Mouse (Mus musculus) cortical plate, adult 2 months (tissue): ENCODE measurements around the gene Rtl6. TPM values are rescaled to one million over a fixed set of nuclear protein-coding genes. Genes with fewer than 3 reads are reported as not detected.

Experiments used
- H3K27ac ChIP-seq: fragments of 200-500 bp; 2 replicates; pipeline ENCODE4 v1.5.1; 2012; ENCODE audit warnings: low read length, control low read depth, inconsistent platforms; ENCODE audit not compliant: insufficient read depth
- H3K4me1 ChIP-seq: fragments of 200-500 bp; 2 replicates; pipeline ENCODE4 v1.6.1; 2011; ENCODE audit warnings: low read length; ENCODE audit not compliant: control insufficient read depth, insufficient read depth
- H3K4me3 ChIP-seq: fragments of 200-500 bp; 2 replicates; pipeline ENCODE4 v1.5.1; 2011; ENCODE audit warnings: mild to moderate bottlenecking, low read length, control low read depth; ENCODE audit not compliant: insufficient read depth
- CTCF ChIP-seq: fragments of 200-500 bp; IDR thresholded peaks from 2 replicates; pipeline ENCODE4 v1.5.1; 2011; ENCODE audit warnings: mild to moderate bottlenecking, control low read depth, low read length; ENCODE audit not compliant: insufficient read depth; ENCODE audit errors: extremely low read depth
- POLR2A ChIP-seq: fragments of 200-500 bp; IDR thresholded peaks from 2 replicates; pipeline ENCODE4 v1.6.1; 2011; ENCODE audit warnings: mild to moderate bottlenecking, low read length, control low read depth; ENCODE audit not compliant: insufficient read depth; ENCODE audit errors: extremely low read depth
- polyA plus RNA-seq: library from polyadenylated mRNA; depleted of rRNA; stranded (reverse); fragments of >200 nt; gene quantifications from 2 replicates; pipeline ENCODE4 v1.2.3, GENCODE M21; 2012; rRNA removed

Gene Rtl6
- 34.6 and 36.9 TPM in 2 replicates for polyA plus RNA-seq

DNA sequence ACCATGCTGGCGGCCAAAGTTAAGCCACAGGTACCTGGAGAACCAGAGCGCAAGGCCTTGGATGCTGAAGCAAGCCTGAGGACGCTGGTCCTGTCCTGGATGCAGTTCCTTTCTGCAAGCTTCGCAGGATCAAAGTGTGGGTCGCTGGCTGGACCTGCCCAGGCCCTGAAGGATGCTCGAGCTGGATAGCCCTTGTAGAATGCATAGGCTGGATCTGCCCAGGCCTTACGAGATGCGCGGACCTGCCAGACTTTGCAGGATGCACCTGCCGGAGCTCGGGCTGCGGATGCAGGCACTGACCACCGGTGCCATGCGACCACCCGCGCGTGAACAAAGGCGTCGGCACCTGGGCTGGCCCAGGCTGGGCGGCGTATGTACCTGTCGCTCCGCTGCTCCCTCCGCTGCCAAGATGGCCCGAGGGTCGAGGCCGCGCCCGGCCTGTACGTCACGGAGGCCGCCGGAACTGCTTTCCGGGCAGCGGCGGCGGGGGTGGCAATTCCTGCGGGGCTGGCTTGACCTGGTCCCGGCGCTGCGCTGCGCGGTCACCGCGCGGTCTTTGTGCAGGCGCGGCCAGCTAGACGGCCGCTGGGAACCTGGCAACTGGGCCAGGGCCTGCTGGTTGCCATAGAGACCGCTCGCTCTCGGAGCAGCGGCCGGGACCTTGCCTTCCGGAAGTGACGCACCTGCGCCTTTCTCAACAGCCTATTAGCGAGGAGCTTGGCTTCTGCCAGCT is at the start of gene Rtl6:
Gene Rtl6 (minus strand): TSS at position 635 of the 733 bp plus-strand sequence.
- peak within 1 kb of the TSS; percentile 55 for H3K4me3 ChIP-seq
- H3K4me1 ChIP-seq = no peaks in the 10 kb centered on the region
- no peak for TF ChIP-seq CTCF
- TF ChIP-seq POLR2A = peak; percentile 39; the same call in 1 of the 2 replicates
- peak within 1 kb of the TSS; percentile 86 for H3K27ac ChIP-seq

DNA sequence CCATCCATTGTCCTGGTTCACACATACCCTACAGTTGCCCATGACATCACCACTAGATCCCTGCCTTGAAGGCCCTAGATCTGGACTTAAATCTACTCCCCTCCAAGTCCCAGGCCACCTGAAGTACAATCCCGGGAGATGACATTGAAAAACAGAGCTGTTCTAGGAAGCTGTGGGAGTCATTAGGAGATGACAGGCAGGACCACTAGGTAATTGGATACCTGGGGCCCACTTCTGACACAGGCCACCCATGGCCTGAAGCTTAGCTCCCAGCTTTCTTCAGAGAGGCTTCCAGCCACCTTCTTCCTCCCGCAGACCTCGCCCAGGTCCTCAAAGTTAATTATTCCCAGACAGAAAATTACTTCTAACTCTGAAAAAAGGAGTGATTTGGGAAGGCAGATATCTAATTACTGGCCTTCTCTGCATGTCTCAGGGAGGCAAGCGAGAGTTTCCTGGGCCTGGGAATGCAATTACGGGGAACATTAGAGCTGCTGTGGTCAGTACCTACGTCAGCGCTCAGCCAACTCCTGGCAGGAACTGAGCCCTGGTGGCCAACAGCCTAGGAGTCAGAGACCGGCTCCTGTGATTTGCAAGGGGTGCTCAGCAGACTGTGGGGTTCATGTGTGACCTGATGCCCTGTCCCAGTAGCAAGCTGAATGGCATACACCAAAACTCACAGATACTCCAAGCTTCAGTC is 45.8 kb upstream of the Rtl6 start:
- TF ChIP-seq POLR2A (no peak), CTCF (no peak)
- H3K27ac ChIP-seq = no peak overlapping the region
- H3K4me1 ChIP-seq = no peaks in the 10 kb centered on the region
- H3K4me3 ChIP-seq = no peak overlapping the region

GRCm38 (mm10) chr15:84600977-84601595 is 43.5 kb upstream of the Rtl6 start:
- H3K27ac ChIP-seq = no peak overlapping the region
- no peak for TF ChIP-seq CTCF
- TF ChIP-seq POLR2A = no peak

GRCm38 (mm10) chr15:84598911-84599310 is 41.3 kb upstream of the Rtl6 start:
- Histone ChIP-seq H3K27ac (no peak overlapping the region), H3K4me1 (no peaks in the 10 kb centered on the region; the same call in 1 of the 2 replicates), H3K4me3 (no peak overlapping the region)
- TF ChIP-seq CTCF (no peak), POLR2A (no peak)

More at GRCm38 (mm10) chr15:84600977-84601595, 43.5 kb upstream of the Rtl6 start:
- H3K4me3 ChIP-seq = no peak overlapping the region
- H3K4me1 ChIP-seq = no peaks in the 10 kb centered on the region

- Histone ChIP-seq H3K4me3 (no peak overlapping the region), H3K4me1 (no peaks in the 10 kb centered on the region; the same call in 1 of the 2 replicates), H3K27ac (no peak overlapping the region)
- TF ChIP-seq POLR2A = no peak
- no peak for TF ChIP-seq CTCF
These were observed 40.2 kb upstream of the Rtl6 start for GRCm38 (mm10) chr15:84597816-84598215.

DNA sequence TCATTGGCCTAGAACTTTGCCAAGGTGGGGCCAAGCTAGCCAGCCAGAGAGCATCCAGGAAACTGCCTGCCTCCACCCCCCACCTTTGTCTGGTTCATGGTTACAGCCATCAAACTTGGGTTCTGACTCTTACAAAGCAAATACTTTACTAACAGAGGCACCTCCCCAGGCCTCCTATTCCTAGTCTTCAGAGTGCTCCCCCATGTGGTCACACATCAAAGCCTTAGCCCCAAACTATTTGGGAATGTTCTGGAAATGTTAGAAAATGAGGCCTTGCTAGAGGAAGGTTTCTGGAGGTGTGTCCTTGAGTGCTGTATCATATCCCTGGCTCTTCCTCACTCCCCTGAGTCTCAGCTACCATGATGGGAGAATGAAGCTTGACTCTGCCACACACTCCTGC is 39.4 kb upstream of the Rtl6 start:
- Histone ChIP-seq H3K27ac (no peak overlapping the region), H3K4me3 (no peak overlapping the region), H3K4me1 (no peaks in the 10 kb centered on the region; the same call in 1 of the 2 replicates)
- no peak for TF ChIP-seq POLR2A
- TF ChIP-seq CTCF = peak; percentile 33; the same call in 1 of the 2 replicates

DNA sequence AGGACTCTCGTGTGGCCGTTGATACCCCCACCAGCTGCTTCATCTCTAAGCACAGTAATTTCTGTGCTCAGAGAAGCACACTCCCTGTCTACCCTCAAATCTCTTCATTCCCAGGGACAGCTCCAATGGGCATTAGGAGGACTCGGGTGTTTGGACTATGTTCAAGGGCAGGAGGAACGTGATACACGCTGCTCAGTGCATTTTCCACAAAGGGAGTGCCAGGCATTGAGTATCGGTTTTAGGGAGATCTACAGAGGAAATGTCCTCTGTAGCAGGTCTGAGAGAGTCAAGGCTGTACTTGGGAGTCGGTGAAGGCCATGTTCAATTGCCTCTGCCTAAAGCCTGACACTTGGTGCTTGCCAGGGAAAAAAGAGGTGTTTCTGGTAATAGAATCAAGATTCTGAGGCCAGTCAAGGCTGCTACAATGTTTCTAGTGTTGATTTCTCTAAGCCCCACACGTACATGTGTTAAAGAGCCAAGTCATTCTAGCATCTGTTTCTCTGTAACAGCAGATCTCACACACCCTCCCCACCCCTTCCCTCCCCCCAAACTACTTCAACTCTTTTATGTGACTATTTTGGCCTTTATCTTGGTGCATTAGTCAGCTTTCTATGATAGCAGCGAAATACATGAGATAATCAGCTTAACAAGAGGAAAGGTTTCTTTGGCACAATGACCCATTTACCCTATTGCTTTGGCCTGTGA is 37.8 kb upstream of the Rtl6 start:
- Histone ChIP-seq H3K4me3 (no peak overlapping the region), H3K4me1 (no peaks in the 10 kb centered on the region; the same call in 1 of the 2 replicates), H3K27ac (no peak overlapping the region)
- TF ChIP-seq POLR2A = no peak
- no peak for TF ChIP-seq CTCF

DNA sequence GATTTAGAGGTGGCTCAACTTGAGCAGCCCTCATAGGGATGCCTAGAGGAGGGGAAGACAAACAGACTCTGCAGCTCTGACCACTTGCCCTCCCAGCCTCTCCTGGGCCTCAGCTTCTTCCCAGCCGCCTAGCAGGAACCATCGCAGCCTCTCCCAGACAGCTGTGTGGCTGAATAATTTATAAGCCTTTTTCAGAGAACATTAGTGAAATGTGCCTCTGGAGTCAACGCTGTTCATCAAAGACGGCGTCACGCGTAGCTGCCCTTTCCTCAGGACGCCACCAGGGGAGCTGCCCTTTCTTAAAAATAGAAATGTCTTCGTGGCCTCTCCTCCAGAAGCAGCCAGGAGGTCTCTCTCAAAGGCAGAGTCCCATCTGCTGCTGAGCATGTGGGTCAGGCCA is 35.9 kb upstream of the Rtl6 start:
- no peak for TF ChIP-seq POLR2A
- TF ChIP-seq CTCF = no peak
- Histone ChIP-seq H3K27ac (no peak overlapping the region), H3K4me3 (no peak overlapping the region), H3K4me1 (no peaks in the 10 kb centered on the region; the same call in 1 of the 2 replicates)

DNA sequence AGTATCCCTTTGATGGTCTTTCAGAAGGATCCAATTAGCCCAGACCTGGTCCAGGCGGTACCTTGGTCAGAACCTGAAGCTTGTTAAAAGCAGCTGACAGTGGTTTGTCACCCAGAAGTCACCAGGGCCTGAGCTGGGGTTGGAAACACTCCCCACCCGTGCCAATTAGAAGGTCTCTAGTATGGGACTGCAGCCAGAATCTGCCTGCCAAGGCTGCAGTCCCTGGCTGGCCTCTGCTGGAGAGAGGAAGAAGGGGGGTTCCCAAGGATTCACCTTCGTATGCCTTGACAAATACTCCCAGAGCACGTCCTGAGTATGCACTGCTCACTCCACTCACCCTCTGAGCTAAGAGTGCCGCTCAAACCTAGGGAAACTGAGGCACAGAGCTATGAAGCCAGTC is 34.6 kb upstream of the Rtl6 start:
- TF ChIP-seq POLR2A = no peak
- TF ChIP-seq CTCF = no peak
- no peak overlapping the region for H3K27ac ChIP-seq
- no peak overlapping the region for H3K4me3 ChIP-seq
- no peaks in the 10 kb centered on the region; the same call in 1 of the 2 replicates for H3K4me1 ChIP-seq
